Mouse (Mus musculus) liver, postnatal 0 days (tissue): Measurements from ENCODE around the gene Adcy6. TPM values are rescaled to one million over a fixed set of nuclear protein-coding genes. Genes with fewer than 3 reads are reported as not detected.

ENCODE experiments used
- ATAC-seq: fragments of 200-750 bp; cut with Nextera tagmentation; 2 replicates; pipeline ENCODE4 v1.8.0; 2017; ENCODE audit warnings: mild to moderate bottlenecking, moderate library complexity
- DNase-seq: peaks from one replicate; pipeline ENCODE4 v3.0.0-alpha.2; 2016
- H3K27ac ChIP-seq: fragments of 300-500 bp; sonication (generic); 2 replicates; pipeline ENCODE4 v1.5.1; 2014; ENCODE audit warnings: antibody characterized with exemption, moderate library complexity, mild to moderate bottlenecking, low read depth
- H3K27me3 ChIP-seq: fragments of 300-500 bp; sonication (generic); 2 replicates; pipeline ENCODE4 v1.6.1; 2014; ENCODE audit warnings: low read length, control low read depth, mixed read lengths; ENCODE audit not compliant: insufficient read depth
- H3K36me3 ChIP-seq: fragments of 300-500 bp; sonication (generic); replicated peaks from 2 replicates; pipeline ENCODE4 v1.6.1; 2014; ENCODE audit warnings: mild to moderate bottlenecking, control low read depth, low read length, moderate library complexity, mixed read lengths; ENCODE audit not compliant: insufficient read depth
- H3K4me1 ChIP-seq: fragments of 300-500 bp; sonication (generic); 2 replicates; pipeline ENCODE4 v1.6.1; 2014; ENCODE audit warnings: antibody characterized with exemption, mild to moderate bottlenecking, control low read depth; ENCODE audit not compliant: insufficient read depth
- H3K4me2 ChIP-seq: fragments of 300-500 bp; sonication (generic); 2 replicates; pipeline ENCODE4 v1.6.1; 2014; ENCODE audit warnings: low read depth, mild to moderate bottlenecking, low read length, moderate library complexity, mixed read lengths
- H3K4me3 ChIP-seq: fragments of 300-500 bp; sonication (generic); 2 replicates; pipeline ENCODE4 v1.5.1; 2014; ENCODE audit warnings: low read depth, low read length
- H3K9ac ChIP-seq: fragments of 300-500 bp; sonication (generic); replicated peaks from 2 replicates; pipeline ENCODE4 v1.6.1; 2014; ENCODE audit warnings: mild to moderate bottlenecking, moderate library complexity
- H3K9me3 ChIP-seq: fragments of 300-500 bp; sonication (generic); 2 replicates; pipeline ENCODE4 v1.6.1; 2016; ENCODE audit warnings: mild to moderate bottlenecking, control low read depth, low read length, mixed read lengths
- CTCF ChIP-seq: sonication (generic); IDR thresholded peaks from 2 replicates; pipeline ENCODE4 v1.5.1; 2016; ENCODE audit warnings: antibody characterized with exemption, low read depth
- EP300 ChIP-seq: IDR thresholded peaks from 2 replicates; pipeline ENCODE4 v1.6.1; 2016; ENCODE audit warnings: antibody characterized with exemption, low read depth, mild to moderate bottlenecking
- WGBS: fragments of 180-500 bp; shearing (Covaris S2); extraction: QIAGEN DNeasy Blood & Tissue Kit; methylation state at CpG from one replicate; pipeline ENCODE4 v1.1.7; 2014; ENCODE audit not compliant: insufficient replicate concordance; 5-methylcytosine and 5-hydroxymethylcytosine counted together
- polyA plus RNA-seq: library from polyadenylated mRNA; unstranded; fragments of >200 nt; fragmentation: Nextera tagmentation; extraction: Ambion mirVana; gene quantifications from 2 replicates; pipeline ENCODE4 v1.2.1, GENCODE M21; 2015

The Adcy6 gene
- polyA plus RNA-seq, 1 experiment from 2014 or later = 7.7 TPM

DNA sequence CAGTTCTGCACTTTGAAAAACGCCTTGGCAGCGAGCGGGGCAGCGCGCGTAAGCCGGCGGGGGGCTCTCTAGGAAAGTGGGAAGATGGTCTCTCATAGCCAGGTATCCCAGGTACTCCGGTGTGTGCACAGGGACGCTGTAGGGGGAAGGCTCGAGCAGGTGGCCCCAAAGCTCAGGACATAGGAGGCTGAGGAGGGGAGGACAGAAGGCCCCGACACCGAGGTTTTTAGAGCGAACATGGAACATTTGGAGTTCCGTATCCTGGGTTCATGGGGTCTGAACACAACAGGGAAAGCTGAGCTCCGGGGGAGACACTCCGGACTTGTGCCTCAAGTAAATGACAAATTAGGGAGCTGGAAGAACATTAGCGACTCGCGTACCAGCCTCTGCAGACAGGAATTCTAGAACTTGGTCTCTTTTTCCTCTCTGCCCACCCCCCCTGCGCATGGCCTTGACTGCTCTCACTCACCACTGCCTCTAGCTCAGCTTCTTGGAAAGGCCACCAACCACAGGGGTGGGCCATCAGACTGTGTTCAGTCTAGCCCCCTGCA lies 25.5 kb upstream of the Adcy6 start:
- 5% methylated on average over 21 of the region's 21 CpGs for WGBS
- Histone ChIP-seq H3K4me3 (peak overlapping the region; percentile 66), H3K27me3 (peaks cover 83% of the 10 kb centered on the region), H3K9me3 (no peaks in the 10 kb centered on the region), H3K4me2 (peak overlapping the region; percentile 88), H3K27ac (no peak overlapping the region), H3K4me1 (peaks cover 18% of the 10 kb centered on the region), H3K9ac (no peak overlapping the region), H3K36me3 (no peaks in the 10 kb centered on the region)
- no peak for TF ChIP-seq EP300
- TF ChIP-seq CTCF = no peak
- ATAC-seq (no peak), DNase-seq (no peak)

DNA sequence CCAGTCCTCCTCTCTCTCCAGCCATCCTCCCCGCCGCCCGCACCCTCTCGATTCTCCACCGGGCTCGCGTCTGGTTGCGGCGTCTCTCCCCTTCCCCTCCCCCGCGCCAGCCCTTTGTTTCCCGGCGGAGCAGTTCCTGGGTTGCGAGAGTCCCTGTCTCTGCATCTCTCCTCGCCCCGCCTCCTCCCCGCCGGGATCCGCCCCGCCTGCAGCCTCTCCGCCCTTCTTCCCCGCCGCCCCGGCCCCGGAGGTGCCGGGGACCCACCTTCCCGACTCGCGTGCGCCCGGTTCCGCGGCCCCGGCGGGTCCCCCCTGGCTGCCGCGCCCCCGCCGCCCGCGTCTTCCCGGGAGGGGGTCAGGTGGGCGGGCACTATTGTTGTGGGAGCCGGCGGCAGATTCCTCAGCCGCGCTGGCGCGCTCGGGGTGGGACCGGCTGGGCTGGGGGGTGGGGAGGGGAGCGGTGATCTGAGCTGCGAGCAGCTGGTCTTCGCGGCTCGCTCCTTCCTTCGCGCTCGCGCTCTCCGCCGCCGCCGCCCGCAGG lies 24.7 kb upstream of the Adcy6 start:
- Histone ChIP-seq H3K9me3 (no peaks in the 10 kb centered on the region), H3K9ac (peak overlapping the region; percentile 44), H3K36me3 (no peaks in the 10 kb centered on the region), H3K27ac (no peak overlapping the region), H3K4me1 (peaks cover 18% of the 10 kb centered on the region), H3K4me2 (peak overlapping the region; percentile 88), H3K4me3 (peak overlapping the region; percentile 66), H3K27me3 (peaks cover 89% of the 10 kb centered on the region)
- DNase-seq (peak; percentile 62), ATAC-seq (peak; percentile 18; the same call in 1 of the 2 replicates)
- WGBS = 1% methylated on average over 46 of the region's 65 CpGs
- TF ChIP-seq EP300 (no peak), CTCF (no peak)

DNA sequence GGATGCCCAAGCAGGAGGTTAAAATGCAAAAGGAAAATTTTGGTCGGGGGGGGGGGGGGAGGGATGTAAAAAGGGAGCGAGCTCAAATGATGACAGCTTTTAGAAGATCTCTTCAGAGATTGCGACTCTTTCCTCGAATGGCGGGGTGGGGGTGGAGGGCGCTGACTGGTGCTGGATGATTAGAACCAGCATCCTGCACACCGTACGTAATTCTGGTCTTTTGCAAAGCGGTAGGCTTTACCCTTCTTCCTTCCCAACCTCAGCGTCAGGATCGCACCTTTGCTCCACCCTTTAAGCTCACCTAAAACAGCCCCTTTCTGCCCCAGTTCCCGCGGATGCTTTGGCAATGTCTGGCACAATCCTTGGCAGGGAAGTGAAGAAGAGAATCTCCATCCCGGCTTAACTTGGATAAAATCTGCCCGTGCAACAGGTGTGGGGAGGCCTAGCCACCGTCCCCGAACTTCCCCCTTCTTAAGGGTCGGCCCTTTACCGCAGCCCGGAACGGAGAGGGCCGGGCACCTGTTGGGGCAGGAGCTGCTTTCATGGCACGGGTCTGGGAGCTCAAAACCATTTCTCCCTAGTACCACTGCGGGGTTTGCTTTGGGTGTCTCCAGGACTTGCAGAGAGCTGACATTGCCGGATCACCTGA lies 24.1 kb upstream of the Adcy6 start:
- no peak for DNase-seq

DNA sequence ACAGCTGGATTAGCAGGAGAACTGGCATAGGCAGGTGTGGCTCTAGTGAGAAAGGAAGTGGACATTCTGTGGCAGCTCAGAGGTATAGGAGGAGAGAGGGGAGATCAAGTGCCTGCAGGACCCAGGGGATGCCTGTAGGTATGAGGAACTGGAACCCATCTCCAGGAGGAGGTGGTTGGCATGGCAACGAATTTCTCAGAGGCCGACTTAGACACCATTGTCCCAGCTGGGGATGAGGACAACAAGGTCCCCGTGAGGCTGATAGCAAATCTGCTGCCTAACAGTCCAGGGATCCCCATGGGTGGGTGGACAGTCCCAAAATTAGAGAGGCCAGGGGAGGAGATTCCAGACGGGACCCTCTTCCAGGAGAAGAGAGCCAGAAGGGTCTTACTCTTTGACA lies 23.0 kb upstream of the Adcy6 start:
- ATAC-seq = no peak
- Histone ChIP-seq H3K4me2 (no peak overlapping the region), H3K4me1 (peaks cover 27% of the 10 kb centered on the region), H3K9me3 (no peaks in the 10 kb centered on the region), H3K4me3 (no peak overlapping the region), H3K9ac (no peak overlapping the region), H3K36me3 (no peaks in the 10 kb centered on the region), H3K27me3 (peaks cover 99% of the 10 kb centered on the region), H3K27ac (no peak overlapping the region)
- 1% methylated on average over 4 of the region's 4 CpGs for whole genome bisulfite sequencing
- DNase-seq = no peak
- TF ChIP-seq CTCF (no peak), EP300 (no peak)

More for the DNA sequence above, 24.1 kb upstream of the Adcy6 start:
- under 1% methylated on average over 23 of the region's 25 CpGs for WGBS
- Histone ChIP-seq H3K9me3 (no peaks in the 10 kb centered on the region), H3K36me3 (no peaks in the 10 kb centered on the region), H3K9ac (no peak overlapping the region), H3K4me3 (peak overlapping the region; percentile 66), H3K4me1 (peaks cover 23% of the 10 kb centered on the region), H3K27me3 (peaks cover 89% of the 10 kb centered on the region), H3K4me2 (peak overlapping the region; percentile 88), H3K27ac (no peak overlapping the region)
- no peak for ATAC-seq
- no peak for TF ChIP-seq EP300
- no peak for TF ChIP-seq CTCF

DNA sequence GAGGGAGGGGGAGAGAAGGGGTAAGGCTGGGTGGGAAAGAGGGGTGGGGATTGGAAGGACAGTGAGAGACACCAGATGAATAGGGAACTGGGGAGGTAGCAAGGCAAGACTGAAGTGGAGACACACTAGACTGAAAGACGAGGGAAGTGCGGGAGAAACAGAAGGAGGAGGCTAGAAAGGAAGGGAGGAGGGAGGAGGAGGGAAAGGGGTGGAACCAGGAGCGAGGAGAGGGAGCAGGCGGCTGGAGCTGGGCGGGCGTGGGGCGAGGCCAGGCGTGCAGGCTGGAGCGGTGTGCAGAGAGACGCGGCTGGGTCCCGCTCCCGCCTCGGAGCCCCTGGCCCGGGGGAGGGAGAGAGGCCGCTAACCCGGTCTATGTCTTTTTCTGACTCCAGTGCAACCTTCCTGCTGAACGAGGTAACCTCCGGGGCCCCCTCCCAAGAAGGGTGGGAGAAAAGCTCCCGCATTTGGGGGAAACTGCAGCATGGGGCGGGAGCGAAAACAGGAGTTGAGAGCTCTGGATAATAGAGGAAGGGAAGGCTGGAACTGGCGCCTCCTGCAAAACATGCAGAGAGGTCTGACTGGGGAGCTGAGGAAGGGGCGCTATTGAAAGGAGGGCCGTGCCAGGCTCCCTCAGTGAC lies 22.4 kb upstream of the Adcy6 start:
- Histone ChIP-seq H3K4me2 (peak overlapping the region; percentile 15; the same call in 1 of the 2 replicates), H3K9me3 (no peaks in the 10 kb centered on the region), H3K4me1 (peaks cover 27% of the 10 kb centered on the region), H3K27me3 (peaks cover 96% of the 10 kb centered on the region), H3K27ac (no peak overlapping the region), H3K9ac (no peak overlapping the region), H3K36me3 (no peaks in the 10 kb centered on the region), H3K4me3 (peak overlapping the region; percentile 23; the same call in 1 of the 2 replicates)
- WGBS = under 1% methylated on average over 25 of the region's 25 CpGs
- ATAC-seq (no peak), DNase-seq (peak; percentile 41)
- TF ChIP-seq CTCF (no peak), EP300 (no peak)

DNA sequence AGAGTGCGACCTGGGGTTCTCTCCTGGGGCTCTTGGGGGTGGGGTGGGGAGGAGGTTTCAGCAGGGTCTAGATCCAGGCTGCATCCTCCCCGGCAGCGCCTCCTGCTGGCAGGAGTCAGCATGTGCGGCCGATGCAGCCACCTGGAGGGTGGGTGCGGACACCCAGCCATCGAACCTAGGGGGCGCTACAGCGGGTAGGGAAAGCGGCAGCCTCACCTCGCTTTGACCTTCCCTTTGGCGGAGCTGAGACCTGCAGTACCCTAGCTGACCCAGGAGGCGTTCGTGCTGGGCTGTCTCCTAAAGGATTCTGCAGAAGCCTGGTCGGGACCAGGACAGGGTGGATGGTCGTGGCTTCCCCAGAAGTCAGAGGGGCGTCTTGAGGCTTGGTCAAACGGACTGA lies 21.6 kb upstream of the Adcy6 start:
- Histone ChIP-seq H3K27me3 (peaks cover 95% of the 10 kb centered on the region), H3K4me3 (no peak overlapping the region), H3K27ac (no peak overlapping the region), H3K9ac (no peak overlapping the region), H3K9me3 (no peaks in the 10 kb centered on the region), H3K4me1 (peaks cover 27% of the 10 kb centered on the region), H3K4me2 (0 out of 2 replicates have a peak overlapping the region, but pooled peaks have one; percentile 15), H3K36me3 (no peaks in the 10 kb centered on the region)
- ATAC-seq (peak; percentile 52), DNase-seq (peak; percentile 87)
- no peak for TF ChIP-seq EP300
- TF ChIP-seq CTCF = peak; percentile 89
- 2% methylated on average over 18 of the region's 18 CpGs for WGBS
